Mouse (Mus musculus): ENCODE measurements around the gene Prpf31.
"Not testable (repeated sequence)": the region's sequence is repeated elsewhere in the genome, so short reads cannot be mapped to it uniquely, and the experiment has no call there.

DNA sequence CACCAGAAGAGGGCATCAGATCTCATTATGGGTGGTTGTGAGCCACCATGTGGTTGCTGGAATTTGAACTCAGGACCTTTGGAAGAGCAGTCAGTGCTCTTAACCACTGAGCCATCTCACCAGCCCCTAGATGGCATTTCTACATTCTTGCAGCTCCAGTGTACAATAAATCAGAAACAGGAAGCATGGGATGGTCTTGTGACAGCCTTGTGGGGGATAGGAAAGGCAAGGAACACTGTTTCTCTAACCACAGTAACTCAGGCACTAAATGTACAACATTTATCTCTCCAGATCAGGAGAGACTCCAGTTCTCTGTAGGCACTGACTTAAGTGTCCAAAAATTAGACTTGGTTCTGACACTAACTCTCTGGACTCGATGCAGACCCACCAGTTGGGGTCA is 32.0 kb upstream of the Prpf31 start:
- 0 out of 2 replicates have a peak, but pooled peaks have one; percentile 6 for TF ChIP-seq CTCF (IDR thresholded peaks at IDR 0.05; ENCODE audit: low read depth)
- TF ChIP-seq EP300 (IDR thresholded peaks at IDR 0.05; ENCODE audit: low read depth): not testable (repeated sequence)
